Mouse (Mus musculus) MEL (cell line): Measurements from ENCODE around the gene Stt3b. TPM values are rescaled to one million over a fixed set of nuclear protein-coding genes. Genes with fewer than 3 reads are reported as not detected.
"Not testable (repeated sequence)": the region's sequence is repeated elsewhere in the genome, so short reads cannot be mapped to it uniquely, and the experiment has no call there.

Source experiments
- DNase-seq: peaks from one replicate; pipeline ENCODE4 v3.0.0; 2011; ENCODE audit warnings: low read depth, low spot score
- H3K27ac ChIP-seq: 2 replicates; pipeline ENCODE4 v1.5.1; 2012; ENCODE audit warnings: low read depth, mild to moderate bottlenecking, control low read depth, low read length, moderate library complexity; ENCODE audit not compliant: control insufficient read depth
- H3K27me3 ChIP-seq, 2 experiments: fragments of 150-350 bp in 1 of 2; sonication (generic) in 1 of 2; 2 replicates each; pipeline ENCODE4 v1.6.1; 2012; ENCODE audit warnings: low read length in 2 of 2, mild to moderate bottlenecking in 2 of 2, improper control_type of control experiment in 1 of 2, moderate library complexity in 1 of 2; ENCODE audit not compliant: insufficient read depth in 2 of 2, control insufficient read depth in 1 of 2
- H3K36me3 ChIP-seq, 2 experiments: 2 replicates each; pipeline ENCODE4 v1.6.1; 2012 to 2014; ENCODE audit warnings: low read length in 2 of 2, improper control_type of control experiment in 1 of 2, inconsistent platforms in 1 of 2, mild to moderate bottlenecking in 1 of 2; ENCODE audit not compliant: insufficient read depth in 2 of 2, control insufficient read depth in 1 of 2
- H3K4me1 ChIP-seq, 2 experiments: fragments of 150-350 bp in 1 of 2; sonication (generic) in 1 of 2; 2 replicates each; pipeline ENCODE4 v1.6.1; 2012; ENCODE audit warnings: low read length in 2 of 2, improper control_type of control experiment in 1 of 2, mild to moderate bottlenecking in 1 of 2; ENCODE audit not compliant: insufficient read depth in 2 of 2, control insufficient read depth in 1 of 2
- H3K4me3 ChIP-seq, 2 experiments: fragments of 150-350 bp in 1 of 2; sonication (generic) in 1 of 2; 2 replicates each; pipeline ENCODE4 v1.5.1; 2012; ENCODE audit warnings: low read depth in 2 of 2, low read length in 2 of 2, mild to moderate bottlenecking in 2 of 2, moderate library complexity in 2 of 2, control low read depth in 1 of 2, improper control_type of control experiment in 1 of 2; ENCODE audit not compliant: control insufficient read depth in 1 of 2, insufficient read depth in 1 of 2
- H3K79me2 ChIP-seq: 2 replicates; pipeline ENCODE4 v1.6.1; 2012; ENCODE audit warnings: mild to moderate bottlenecking, low read length, moderate library complexity; ENCODE audit not compliant: control insufficient read depth, poor library complexity, insufficient read depth
- H3K9ac ChIP-seq: 2 replicates; pipeline ENCODE4 v1.6.1; 2012; ENCODE audit warnings: low read depth, mild to moderate bottlenecking, control low read depth, low read length, moderate library complexity; ENCODE audit not compliant: control insufficient read depth, poor library complexity, severe bottlenecking
- H3K9me3 ChIP-seq: fragments of 150-350 bp; sonication (generic); replicated peaks from 2 replicates; pipeline ENCODE4 v1.6.1; 2012; ENCODE audit warnings: mild to moderate bottlenecking, low read length, improper control_type of control experiment, moderate library complexity; ENCODE audit not compliant: insufficient read depth
- CHD1 ChIP-seq: IDR thresholded peaks from 2 replicates; pipeline ENCODE4 v1.6.1; 2012; ENCODE audit warnings: low read depth, mild to moderate bottlenecking, inconsistent platforms, low read length, improper control_type of control experiment
- CHD2 ChIP-seq: IDR thresholded peaks from 2 replicates; pipeline ENCODE4 v1.6.1; 2011; ENCODE audit warnings: low read length, improper control_type of control experiment
- ELF1 ChIP-seq: IDR thresholded peaks from 2 replicates; pipeline ENCODE4 v1.6.1; 2014; ENCODE audit warnings: low read depth, mild to moderate bottlenecking, inconsistent platforms, low read length, improper control_type of control experiment, moderate library complexity
- EP300 ChIP-seq, 2 experiments: IDR thresholded peaks; 2 replicates each; pipeline ENCODE4 v1.6.1; 2011; ENCODE audit warnings: improper control_type of control experiment in 2 of 2, low read length in 2 of 2, low read depth in 1 of 2, mild to moderate bottlenecking in 1 of 2
- ETS1 ChIP-seq: IDR thresholded peaks from 2 replicates; pipeline ENCODE4 v1.6.1; 2012; ENCODE audit warnings: low read depth, mild to moderate bottlenecking, inconsistent platforms, low read length, improper control_type of control experiment, moderate library complexity
- GABPA ChIP-seq: IDR thresholded peaks from 2 replicates; pipeline ENCODE4 v1.6.1; 2012; ENCODE audit warnings: low read depth, mild to moderate bottlenecking, inconsistent platforms, low read length, improper control_type of control experiment, moderate library complexity
- GATA1 ChIP-seq: IDR thresholded peaks from 2 replicates; pipeline ENCODE4 v1.6.1; 2011; ENCODE audit warnings: low read depth, low read length, improper control_type of control experiment
- HCFC1 ChIP-seq: IDR thresholded peaks from 2 replicates; pipeline ENCODE4 v1.6.1; 2012; ENCODE audit warnings: low read depth, mild to moderate bottlenecking, inconsistent platforms, low read length, improper control_type of control experiment, moderate library complexity
- MAX ChIP-seq: IDR thresholded peaks from 2 replicates; pipeline ENCODE4 v1.6.1; 2011; ENCODE audit warnings: low read length, improper control_type of control experiment
- MEF2A ChIP-seq: IDR thresholded peaks from 2 replicates; pipeline ENCODE4 v1.6.1; 2014; ENCODE audit warnings: low read depth, mild to moderate bottlenecking, inconsistent platforms, low read length, improper control_type of control experiment; ENCODE audit not compliant: poor library complexity, insufficient replicate concordance, severe bottlenecking; ENCODE audit errors: extremely low read depth
- MXI1 ChIP-seq: IDR thresholded peaks from 2 replicates; pipeline ENCODE4 v1.6.1; 2011; ENCODE audit warnings: mild to moderate bottlenecking, low read depth, low read length, improper control_type of control experiment
- MYB ChIP-seq: IDR thresholded peaks from 2 replicates; pipeline ENCODE4 v1.6.1; 2011; ENCODE audit warnings: mild to moderate bottlenecking, low read depth, low read length, improper control_type of control experiment
- NELFE ChIP-seq: IDR thresholded peaks from 2 replicates; pipeline ENCODE4 v1.6.1; 2011; ENCODE audit warnings: low read depth, low read length, improper control_type of control experiment
- RCOR1 ChIP-seq: IDR thresholded peaks from 2 replicates; pipeline ENCODE4 v1.6.1; 2012; ENCODE audit warnings: low read depth, mild to moderate bottlenecking, inconsistent platforms, low read length, improper control_type of control experiment
- SIN3A ChIP-seq: IDR thresholded peaks from 2 replicates; pipeline ENCODE4 v1.6.1; 2012; ENCODE audit warnings: low read length, improper control_type of control experiment, inconsistent platforms
- SMC3 ChIP-seq: IDR thresholded peaks from 2 replicates; pipeline ENCODE4 v1.6.1; 2011; ENCODE audit warnings: low read depth, low read length, improper control_type of control experiment
- TAL1 ChIP-seq: IDR thresholded peaks from 2 replicates; pipeline ENCODE4 v1.6.1; 2012; ENCODE audit warnings: mild to moderate bottlenecking, inconsistent platforms, low read length, moderate library complexity, mixed read lengths
- TCF12 ChIP-seq: IDR thresholded peaks from 2 replicates; pipeline ENCODE4 v1.6.1; 2014; ENCODE audit warnings: low read depth, mild to moderate bottlenecking, inconsistent platforms, low read length, improper control_type of control experiment, moderate library complexity
- UBTF ChIP-seq: IDR thresholded peaks from 2 replicates; pipeline ENCODE4 v1.6.1; 2012; ENCODE audit warnings: low read depth, mild to moderate bottlenecking, inconsistent platforms, low read length, improper control_type of control experiment, moderate library complexity, borderline replicate concordance; ENCODE audit not compliant: insufficient read depth
- ZC3H11A ChIP-seq: IDR thresholded peaks from 2 replicates; pipeline ENCODE4 v1.6.1; 2012; ENCODE audit warnings: low read depth, mild to moderate bottlenecking, inconsistent platforms, low read length, improper control_type of control experiment
- ZKSCAN1 ChIP-seq: IDR thresholded peaks from 2 replicates; pipeline ENCODE4 v1.6.1; 2012; ENCODE audit warnings: low read depth, mild to moderate bottlenecking, inconsistent platforms, low read length, improper control_type of control experiment, moderate library complexity
- ZNF384 ChIP-seq: IDR thresholded peaks from 2 replicates; pipeline ENCODE4 v1.6.1; 2012; ENCODE audit warnings: low read depth, mild to moderate bottlenecking, inconsistent platforms, low read length, improper control_type of control experiment
- polyA plus RNA-seq, 2 experiments: library from polyadenylated mRNA; stranded (reverse) in 1 of 2; unstranded in 1 of 2; fragments of >175 nt in 1 of 2; fragments of >200 nt in 1 of 2; gene quantifications; 2 replicates each; pipeline versions ENCODE4 v1.2.1 to v1.2.4; 2012; ENCODE audit warnings: low replicate concordance in 2 of 2, low read depth in 1 of 2; ENCODE audit not compliant: insufficient read length in 2 of 2, insufficient read depth in 1 of 2, missing spikeins in 1 of 2
- total RNA-seq: library from RNA; depleted of rRNA; stranded (reverse); fragments of 300-350 nt; gene quantifications from 2 replicates; pipeline ENCODE4 v1.2.3, GENCODE M21; 2012

Stt3b gene
- total and polyA plus RNA-seq, 3 experiments = 81.9 to 263 (median 97.6) TPM

DNA sequence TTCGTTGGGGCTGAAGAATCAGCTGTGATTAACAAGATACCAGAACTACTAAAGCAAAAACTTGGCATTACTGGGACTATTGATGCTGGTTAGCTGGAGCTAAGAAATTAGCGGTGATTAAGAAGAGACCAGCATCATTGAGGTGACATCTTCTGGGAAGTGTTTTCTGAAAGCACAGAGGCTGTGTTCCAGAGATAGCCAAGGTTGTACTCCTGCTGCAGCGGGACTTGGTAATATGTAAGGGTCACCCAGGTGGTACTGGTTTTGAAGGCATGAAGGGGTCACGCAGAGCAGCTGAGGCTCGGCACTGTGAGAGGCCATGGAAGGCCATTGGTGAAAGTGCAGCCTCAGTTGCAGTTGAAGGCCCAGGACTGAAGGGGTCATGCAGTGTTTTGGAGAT is 37.8 kb downstream of the Stt3b start:
- H3K9ac ChIP-seq = not testable (repeated sequence)

DNA sequence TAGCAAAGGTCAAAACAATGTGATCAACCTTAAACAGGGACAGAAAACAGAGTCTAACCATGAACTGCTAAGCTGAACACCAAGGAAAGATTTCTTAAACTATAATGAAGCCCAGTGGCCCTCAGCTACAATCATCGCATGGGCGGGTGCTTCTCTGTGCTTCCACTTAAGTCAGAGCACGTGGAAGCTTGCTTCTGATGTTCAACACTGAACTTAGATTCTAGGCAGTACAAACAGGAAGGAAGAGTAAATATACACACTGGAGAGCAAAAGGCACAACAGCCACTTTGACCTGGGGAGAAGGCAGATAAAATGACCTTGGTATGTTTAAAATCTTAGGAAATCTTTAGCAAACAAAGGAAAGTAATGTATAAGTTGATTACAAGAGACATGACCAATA is 38.7 kb downstream of the Stt3b start:
- no peaks in the 10 kb centered on the region for H3K9me3 ChIP-seq
- no peaks in the 10 kb centered on the region; the same call in none of the 2 replicates for H3K79me2 ChIP-seq
- H3K27me3 ChIP-seq = no peaks in the 10 kb centered on the region
- no peak overlapping the region for H3K27ac ChIP-seq
- H3K4me3 ChIP-seq = no peak overlapping the region
- H3K36me3 ChIP-seq = peaks cover 0 to 20% of the 10 kb centered on the region in 2 experiments; a peak in 3 of 4 replicates
- no peak for TF ChIP-seq UBTF
- TF ChIP-seq GATA1 = no peak
- TF ChIP-seq SIN3A = no peak
- no peak for TF ChIP-seq NELFE
- no peak for TF ChIP-seq ZKSCAN1
- no peak for TF ChIP-seq ZC3H11A
- no peak for TF ChIP-seq MAX
- TF ChIP-seq RCOR1 = no peak
- TF ChIP-seq CHD2 = no peak
- TF ChIP-seq MXI1 = no peak
- H3K4me1 ChIP-seq = no peaks in the 10 kb centered on the region
- no peak for DNase-seq
- H3K9ac ChIP-seq = no peak overlapping the region

More for the DNA sequence above, 37.8 kb downstream of the Stt3b start:
- not testable (repeated sequence) for DNase-seq, H3K9me3 ChIP-seq, H3K4me3 ChIP-seq, H3K27me3 ChIP-seq, H3K27ac ChIP-seq, H3K79me2 ChIP-seq, H3K4me1 ChIP-seq
- peaks cover 0 to 20% of the 10 kb centered on the region in 2 experiments; a peak in 3 of 4 replicates for H3K36me3 ChIP-seq

- H3K79me2 ChIP-seq = peaks cover 3% of the 10 kb centered on the region; the same call in 1 of the 2 replicates
- no peaks in the 10 kb centered on the region for H3K27me3 ChIP-seq
- TF ChIP-seq GABPA (no peak), TCF12 (no peak), EP300 (IDR thresholded peaks at IDR 0.05; ENCODE audit: low read depth in 1 of 2, low read length in 2 of 2) (no peak), MEF2A (no peak), MYB (no peak), HCFC1 (no peak), CHD1 (no peak), ELF1 (no peak), TAL1 (no peak), ZNF384 (no peak), MAX (no peak), SMC3 (no peak), ETS1 (no peak)
- peaks cover 3 to 15% of the 10 kb centered on the region in 2 experiments; a peak in 3 of 4 replicates for H3K36me3 ChIP-seq
- H3K4me3 ChIP-seq = no peak overlapping the region
- H3K9me3 ChIP-seq = no peaks in the 10 kb centered on the region
- H3K9ac ChIP-seq = no peak overlapping the region
- no peak overlapping the region for H3K27ac ChIP-seq
- no peak for DNase-seq
- no peaks in the 10 kb centered on the region; a peak in 2 of 4 replicates for H3K4me1 ChIP-seq
Measured at GRCm38 (mm10) chr9:115261896-115262295, 48.3 kb downstream of the Stt3b start.
